Mouse (Mus musculus): ENCODE results near the gene Slc25a13. TPM values are rescaled to one million over a fixed set of nuclear protein-coding genes. Genes with fewer than 3 reads are reported as not detected.

Slc25a13 gene
- polyA plus RNA-seq, 1 experiment, result 4.3 TPM

DNA sequence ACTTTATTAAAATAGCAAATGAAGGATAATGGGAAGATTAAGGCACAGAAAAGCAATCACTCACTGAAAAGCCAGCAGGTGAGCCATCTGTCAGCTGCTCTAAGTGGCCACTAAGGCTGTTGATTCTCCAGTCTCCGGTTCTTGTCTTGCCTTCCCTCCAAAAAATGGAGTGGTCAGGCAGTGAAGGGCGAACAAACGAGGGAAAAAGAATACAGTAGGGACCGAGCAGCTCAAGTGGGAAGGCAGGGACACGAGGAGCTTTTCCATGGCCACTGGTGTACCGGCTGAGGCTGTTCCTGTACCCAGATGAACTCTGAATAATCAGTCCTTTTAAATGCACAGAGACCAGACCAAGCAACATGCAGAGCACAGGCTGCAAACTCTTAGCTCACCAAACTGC, 54.8 kb downstream of the Slc25a13 start:
- DNase-seq (ENCODE audit: low read depth), result peak; percentile 79
- TF ChIP-seq CTCF (IDR thresholded peaks at IDR 0.05; ENCODE audit: borderline replicate concordance, extremely low read depth, insufficient read depth, insufficient read length), result no peak
- no peak for TF ChIP-seq POLR2A (IDR thresholded peaks at IDR 0.05; ENCODE audit: borderline replicate concordance, extremely low read depth, insufficient read depth, insufficient read length, poor library complexity, severe bottlenecking)

GRCm38 (mm10) chr6:6160645-6161426, 56.1 kb downstream of the Slc25a13 start:
- peak; percentile 33 for DNase-seq (ENCODE audit: low read depth)

GRCm38 (mm10) chr6:6159221-6159859, 57.6 kb downstream of the Slc25a13 start:
- no peak for TF ChIP-seq POLR2A (IDR thresholded peaks at IDR 0.05; ENCODE audit: borderline replicate concordance, extremely low read depth, insufficient read depth, insufficient read length, poor library complexity, severe bottlenecking)
- no peak for TF ChIP-seq CTCF (IDR thresholded peaks at IDR 0.05; ENCODE audit: borderline replicate concordance, extremely low read depth, insufficient read depth, insufficient read length)
- peak; percentile 68 for DNase-seq (ENCODE audit: low read depth)

More at GRCm38 (mm10) chr6:6160645-6161426, 56.1 kb downstream of the Slc25a13 start:
- TF ChIP-seq POLR2A (IDR thresholded peaks at IDR 0.05; ENCODE audit: borderline replicate concordance, extremely low read depth, insufficient read depth, insufficient read length, poor library complexity, severe bottlenecking) (no peak), CTCF (IDR thresholded peaks at IDR 0.05; ENCODE audit: borderline replicate concordance, extremely low read depth, insufficient read depth, insufficient read length) (no peak)

DNA sequence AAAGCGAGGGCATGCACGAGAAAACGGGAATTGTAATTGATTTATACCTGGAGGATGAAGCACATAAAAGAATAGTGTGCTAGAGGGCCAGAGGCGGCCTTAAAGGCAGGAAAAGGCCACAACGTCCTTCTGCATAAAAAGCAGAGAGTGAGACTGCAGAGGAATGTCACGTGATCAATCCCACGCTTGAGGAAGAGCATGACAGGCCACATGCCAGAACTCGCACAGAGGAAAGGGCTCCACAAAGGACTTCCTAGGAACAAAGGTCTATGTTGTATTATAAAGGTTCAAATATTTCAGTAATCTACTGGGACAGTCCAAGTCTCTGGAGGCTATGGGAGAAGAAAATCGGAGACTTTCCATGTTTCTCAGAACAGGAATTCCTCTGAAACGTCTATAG, 63.5 kb downstream of the Slc25a13 start:
- TF ChIP-seq CTCF (IDR thresholded peaks at IDR 0.05; ENCODE audit: borderline replicate concordance, extremely low read depth, insufficient read depth, insufficient read length) (no peak), POLR2A (IDR thresholded peaks at IDR 0.05; ENCODE audit: borderline replicate concordance, extremely low read depth, insufficient read depth, insufficient read length, poor library complexity, severe bottlenecking) (no peak)

GRCm38 (mm10) chr6:6150811-6151210, 66.2 kb downstream of the Slc25a13 start:
- no peak for DNase-seq (ENCODE audit: low read depth)
- TF ChIP-seq POLR2A (IDR thresholded peaks at IDR 0.05; ENCODE audit: borderline replicate concordance, extremely low read depth, insufficient read depth, insufficient read length, poor library complexity, severe bottlenecking) (no peak), CTCF (IDR thresholded peaks at IDR 0.05; ENCODE audit: borderline replicate concordance, extremely low read depth, insufficient read depth, insufficient read length) (no peak)

More for the DNA sequence above, 63.5 kb downstream of the Slc25a13 start:
- DNase-seq (ENCODE audit: low read depth), result no peak

DNA sequence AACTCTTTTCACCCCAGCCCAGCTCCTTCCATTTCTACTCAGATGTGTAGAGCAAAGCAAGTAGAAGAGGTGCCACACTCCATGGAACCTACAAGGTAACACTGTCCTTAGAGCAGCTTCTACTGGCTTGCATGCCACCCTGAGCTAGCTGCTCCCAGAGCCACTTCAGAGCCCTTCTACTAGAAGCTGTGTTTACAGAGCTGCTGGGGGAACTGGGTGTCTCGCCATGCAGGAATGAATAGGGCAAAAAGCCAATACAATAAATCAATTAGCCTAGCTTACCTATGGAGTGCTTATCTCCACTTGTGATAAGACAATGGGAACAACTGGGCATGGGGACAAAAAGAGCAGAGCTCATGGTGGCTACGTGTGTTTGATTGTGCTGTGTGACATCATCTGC, 67.2 kb downstream of the Slc25a13 start:
- DNase-seq (ENCODE audit: low read depth), result no peak
- no peak for TF ChIP-seq CTCF (IDR thresholded peaks at IDR 0.05; ENCODE audit: borderline replicate concordance, extremely low read depth, insufficient read depth, insufficient read length)
- no peak for TF ChIP-seq POLR2A (IDR thresholded peaks at IDR 0.05; ENCODE audit: borderline replicate concordance, extremely low read depth, insufficient read depth, insufficient read length, poor library complexity, severe bottlenecking)

DNA sequence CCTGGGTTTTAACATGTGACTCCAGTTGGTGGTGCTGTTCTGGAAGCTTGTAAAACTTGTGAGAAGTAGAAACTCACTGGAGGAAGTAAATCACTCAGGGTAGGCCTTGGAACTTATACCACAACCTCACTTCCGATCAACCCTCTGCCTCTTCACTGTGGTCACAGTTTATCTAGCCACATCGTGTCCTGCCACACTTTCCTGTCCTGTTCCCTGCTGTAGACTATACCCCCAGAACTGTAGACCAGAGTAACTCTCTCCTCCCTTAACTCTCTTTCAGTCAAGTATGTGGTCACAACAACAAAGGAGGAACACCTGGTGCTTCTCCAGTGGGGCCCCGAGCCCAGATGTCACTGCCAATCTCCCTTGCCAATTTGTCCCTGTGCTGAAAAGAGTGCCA, 67.6 kb downstream of the Slc25a13 start:
- DNase-seq (ENCODE audit: low read depth), result no peak
- TF ChIP-seq CTCF (IDR thresholded peaks at IDR 0.05; ENCODE audit: borderline replicate concordance, extremely low read depth, insufficient read depth, insufficient read length) (no peak), POLR2A (IDR thresholded peaks at IDR 0.05; ENCODE audit: borderline replicate concordance, extremely low read depth, insufficient read depth, insufficient read length, poor library complexity, severe bottlenecking) (no peak)

- peak; percentile 22 for DNase-seq (ENCODE audit: low read depth)
- no peak for TF ChIP-seq CTCF (IDR thresholded peaks at IDR 0.05; ENCODE audit: borderline replicate concordance, extremely low read depth, insufficient read depth, insufficient read length)
- no peak for TF ChIP-seq POLR2A (IDR thresholded peaks at IDR 0.05; ENCODE audit: borderline replicate concordance, extremely low read depth, insufficient read depth, insufficient read length, poor library complexity, severe bottlenecking)
Measured at GRCm38 (mm10) chr6:6145412-6145811, 71.6 kb downstream of the Slc25a13 start.

DNA sequence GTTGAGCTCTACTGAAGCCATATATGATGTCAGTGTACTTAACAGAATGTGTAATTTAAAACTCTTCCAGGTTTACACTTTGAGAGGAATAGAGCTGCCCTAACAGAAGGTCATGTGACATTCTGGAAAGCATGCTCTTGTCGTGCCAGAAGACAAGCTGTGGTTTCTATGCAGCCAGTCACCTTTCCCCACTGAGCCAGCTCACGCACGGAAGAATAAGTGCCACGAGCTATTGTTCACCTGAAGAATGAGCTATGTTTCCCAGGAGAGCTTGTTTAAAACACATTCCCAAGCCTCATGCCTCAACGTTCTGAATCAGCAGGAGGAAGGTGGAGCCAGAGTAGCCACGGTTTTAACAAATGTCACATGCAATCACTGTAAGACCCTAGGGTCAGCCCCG, 73.4 kb downstream of the Slc25a13 start:
- no peak for DNase-seq (ENCODE audit: low read depth)
- TF ChIP-seq POLR2A (IDR thresholded peaks at IDR 0.05; ENCODE audit: borderline replicate concordance, extremely low read depth, insufficient read depth, insufficient read length, poor library complexity, severe bottlenecking), result no peak

DNA sequence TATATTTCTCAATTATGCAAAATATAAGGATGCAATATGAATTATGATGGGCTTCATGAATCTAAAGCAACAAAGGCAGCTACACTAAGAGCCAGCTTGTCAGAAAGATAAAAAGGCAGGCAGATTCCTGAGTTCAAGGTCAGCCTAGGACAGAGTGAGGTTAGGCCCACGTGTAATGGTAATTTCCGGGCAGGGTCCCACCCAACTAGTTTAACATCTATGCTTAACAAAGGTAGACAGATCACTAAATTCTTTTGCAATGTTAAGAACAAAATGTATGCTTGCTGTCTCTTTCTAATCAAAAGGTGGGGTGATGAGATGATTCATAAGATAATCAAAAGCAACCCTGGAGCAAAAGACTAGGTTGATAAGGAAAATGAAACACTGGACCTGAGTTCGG, 76.6 kb downstream of the Slc25a13 start:
- no peak for DNase-seq (ENCODE audit: low read depth)
- TF ChIP-seq CTCF (IDR thresholded peaks at IDR 0.05; ENCODE audit: borderline replicate concordance, extremely low read depth, insufficient read depth, insufficient read length), result no peak
- no peak for TF ChIP-seq POLR2A (IDR thresholded peaks at IDR 0.05; ENCODE audit: borderline replicate concordance, extremely low read depth, insufficient read depth, insufficient read length, poor library complexity, severe bottlenecking)

DNA sequence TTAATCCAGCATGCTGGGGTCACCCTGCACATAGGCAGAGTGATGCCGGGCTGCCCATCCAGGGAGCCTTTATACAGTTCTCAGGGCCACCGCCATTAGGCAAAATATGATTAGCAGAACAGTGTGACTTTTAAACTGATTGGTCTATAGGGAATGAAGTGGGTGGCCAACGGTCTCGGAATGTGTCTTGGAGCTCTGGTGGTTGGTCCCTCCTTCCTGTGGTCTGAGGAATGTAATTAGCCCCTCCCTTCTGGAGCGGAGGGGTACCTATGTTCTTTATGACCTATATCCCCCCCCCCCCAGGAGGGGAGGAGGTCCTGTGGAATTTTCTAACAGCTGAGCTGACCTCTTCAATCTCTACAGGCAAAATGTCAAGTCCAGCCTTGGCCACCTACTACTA, 77.9 kb downstream of the Slc25a13 start:
- no peak for DNase-seq (ENCODE audit: low read depth)
- TF ChIP-seq POLR2A (IDR thresholded peaks at IDR 0.05; ENCODE audit: borderline replicate concordance, extremely low read depth, insufficient read depth, insufficient read length, poor library complexity, severe bottlenecking) (no peak), CTCF (IDR thresholded peaks at IDR 0.05; ENCODE audit: borderline replicate concordance, extremely low read depth, insufficient read depth, insufficient read length) (no peak)

GRCm38 (mm10) chr6:6136812-6137211, 80.2 kb downstream of the Slc25a13 start:
- TF ChIP-seq CTCF (IDR thresholded peaks at IDR 0.05; ENCODE audit: borderline replicate concordance, extremely low read depth, insufficient read depth, insufficient read length) (peak; percentile 27; the same call in 1 of the 2 replicates), POLR2A (IDR thresholded peaks at IDR 0.05; ENCODE audit: borderline replicate concordance, extremely low read depth, insufficient read depth, insufficient read length, poor library complexity, severe bottlenecking) (no peak)
- DNase-seq (ENCODE audit: low read depth), result no peak

All from brain, embryonic 14.5 days (tissue).